Mouse (Mus musculus): ENCODE results near the gene Gm13285.
"Not testable (repeated sequence)": the region's sequence is repeated elsewhere in the genome, so short reads cannot be mapped to it uniquely, and the experiment has no call there.

The Gm13285 gene

GRCm38 (mm10) chr4:88799365-88799764 lies at the start of gene Gm13285:
Gm13285 (plus strand) TSS chr4:88799665.
- DNase-seq (ENCODE audit: low spot score), result not testable (repeated sequence)

- DNase-seq (ENCODE audit: low spot score), result no peak
These were observed 49.5 kb upstream of the Gm13285 start for GRCm38 (mm10) chr4:88749926-88750325.

GRCm38 (mm10) chr4:88754818-88755340 lies 44.6 kb upstream of the Gm13285 start, which contains the start of gene Gm13271:
Gm13271 (plus strand) TSS chr4:88754868.
- DNase-seq (ENCODE audit: low spot score), result peak; percentile 62

GRCm38 (mm10) chr4:88756581-88757513 lies 42.6 kb upstream of the Gm13285 start:
- peak; percentile 12 for DNase-seq (ENCODE audit: low spot score)

GRCm38 (mm10) chr4:88757628-88758031 lies 41.8 kb upstream of the Gm13285 start:
- peak; percentile 87 for DNase-seq (ENCODE audit: low spot score)

GRCm38 (mm10) chr4:88758751-88759150 lies 40.7 kb upstream of the Gm13285 start:
- not testable (repeated sequence) for DNase-seq (ENCODE audit: low spot score)

GRCm38 (mm10) chr4:88759610-88760268 lies 39.7 kb upstream of the Gm13285 start, which contains the start of gene Gm13283:
Gm13283 (plus strand) TSS chr4:88760119.
- peak; percentile 22 for DNase-seq (ENCODE audit: low spot score)

- peak; percentile 80 for DNase-seq (ENCODE audit: low spot score)
These were observed 39.0 kb upstream of the Gm13285 start for GRCm38 (mm10) chr4:88760431-88760830.

GRCm38 (mm10) chr4:88761776-88762175 lies 37.7 kb upstream of the Gm13285 start:
- DNase-seq (ENCODE audit: low spot score), result peak; percentile 71

- DNase-seq (ENCODE audit: low spot score), result peak; percentile 10
These were observed 37.1 kb upstream of the Gm13285 start for GRCm38 (mm10) chr4:88762341-88762740.

GRCm38 (mm10) chr4:88763384-88764018 lies 36.0 kb upstream of the Gm13285 start:
- DNase-seq (ENCODE audit: low spot score), result peak; percentile 56

GRCm38 (mm10) chr4:88773534-88773933 lies 25.9 kb upstream of the Gm13285 start, which contains the start of gene Gm13290:
Gm13290 (plus strand) TSS chr4:88773834.
- not testable (repeated sequence) for DNase-seq (ENCODE audit: low spot score)

- not testable (repeated sequence) for DNase-seq (ENCODE audit: low spot score)
These were observed 22.8 kb upstream of the Gm13285 start, which contains the start of gene Gm13289 for GRCm38 (mm10) chr4:88776622-88777021. Gm13289 (plus strand) TSS chr4:88776922.

- DNase-seq (ENCODE audit: low spot score), result not testable (repeated sequence)
These were observed 19.9 kb upstream of the Gm13285 start, which contains the start of gene Gm13272 for GRCm38 (mm10) chr4:88779550-88779949. Gm13272 (plus strand) TSS chr4:88779850.

- DNase-seq (ENCODE audit: low spot score), result not testable (repeated sequence)
These were observed 19.1 kb upstream of the Gm13285 start for GRCm38 (mm10) chr4:88780320-88780719.

GRCm38 (mm10) chr4:88781831-88782230 lies 17.6 kb upstream of the Gm13285 start, which contains the start of gene Ifnz:
Ifnz (plus strand) TSS chr4:88782131.
- DNase-seq (ENCODE audit: low spot score), result not testable (repeated sequence)

- not testable (repeated sequence) for DNase-seq (ENCODE audit: low spot score)
These were observed 17.1 kb upstream of the Gm13285 start for GRCm38 (mm10) chr4:88782335-88782734.

- DNase-seq (ENCODE audit: low spot score), result not testable (repeated sequence)
These were observed 14.1 kb upstream of the Gm13285 start, which contains the start of gene Gm13276 for GRCm38 (mm10) chr4:88785409-88785808. Gm13276 (plus strand) TSS chr4:88785709.

GRCm38 (mm10) chr4:88788402-88788801 lies 11.1 kb upstream of the Gm13285 start, which contains the start of gene Gm13277:
Gm13277 (plus strand) TSS chr4:88788632.
- peak; percentile 73 for DNase-seq (ENCODE audit: low spot score)

GRCm38 (mm10) chr4:88791250-88791649 lies 8.2 kb upstream of the Gm13285 start, which contains the start of gene Gm13278:
Gm13278 (plus strand) TSS chr4:88791550.
- DNase-seq (ENCODE audit: low spot score), result not testable (repeated sequence)

All from urinary bladder, postnatal 14 days (tissue).